Mouse (Mus musculus): ENCODE data around the gene Stx8.

The Stx8 gene

GRCm38 (mm10) chr11:68199801-68200423 lies 233.9 kb downstream of the Stx8 start:
- no peak for DNase-seq (ENCODE audit: low read depth, low spot score)

GRCm38 (mm10) chr11:68200500-68200899 lies 234.5 kb downstream of the Stx8 start:
- no peak for DNase-seq (ENCODE audit: low read depth, low spot score)

- no peak for DNase-seq (ENCODE audit: low read depth, low spot score)
These were observed 235.1 kb downstream of the Stx8 start for GRCm38 (mm10) chr11:68201063-68201462.

- DNase-seq (ENCODE audit: low read depth, low spot score) = no peak
These were observed 235.9 kb downstream of the Stx8 start for GRCm38 (mm10) chr11:68201811-68202459.

GRCm38 (mm10) chr11:68202561-68202960 lies 236.6 kb downstream of the Stx8 start:
- no peak for DNase-seq (ENCODE audit: low read depth, low spot score)

- no peak for DNase-seq (ENCODE audit: low read depth, low spot score)
These were observed 237.8 kb downstream of the Stx8 start for GRCm38 (mm10) chr11:68203658-68204315.

- DNase-seq (ENCODE audit: low read depth, low spot score) = no peak
These were observed 238.4 kb downstream of the Stx8 start for GRCm38 (mm10) chr11:68204407-68204806.

GRCm38 (mm10) chr11:68205572-68206229 lies 239.7 kb downstream of the Stx8 start:
- DNase-seq (ENCODE audit: low read depth, low spot score) = no peak

GRCm38 (mm10) chr11:68208023-68208422 lies 242.0 kb downstream of the Stx8 start:
- no peak for DNase-seq (ENCODE audit: low read depth, low spot score)

- DNase-seq (ENCODE audit: low read depth, low spot score) = no peak
These were observed 242.6 kb downstream of the Stx8 start for GRCm38 (mm10) chr11:68208582-68208981.

GRCm38 (mm10) chr11:68209506-68209905 lies 243.5 kb downstream of the Stx8 start:
- no peak for DNase-seq (ENCODE audit: low read depth, low spot score)

- no peak for DNase-seq (ENCODE audit: low read depth, low spot score)
These were observed 244.7 kb downstream of the Stx8 start for GRCm38 (mm10) chr11:68210714-68211113.

GRCm38 (mm10) chr11:68211924-68212578 lies 246.1 kb downstream of the Stx8 start:
- no peak for DNase-seq (ENCODE audit: low read depth, low spot score)

- no peak for DNase-seq (ENCODE audit: low read depth, low spot score)
These were observed 247.9 kb downstream of the Stx8 start for GRCm38 (mm10) chr11:68213896-68214295.

GRCm38 (mm10) chr11:68214496-68215205 lies 248.7 kb downstream of the Stx8 start:
- no peak for DNase-seq (ENCODE audit: low read depth, low spot score)

GRCm38 (mm10) chr11:68215206-68215912 lies 249.4 kb downstream of the Stx8 start:
- no peak for DNase-seq (ENCODE audit: low read depth, low spot score)

GRCm38 (mm10) chr11:68216041-68216440 lies 250.0 kb downstream of the Stx8 start:
- no peak for DNase-seq (ENCODE audit: low read depth, low spot score)

- DNase-seq (ENCODE audit: low read depth, low spot score) = no peak
These were observed 254.7 kb downstream of the Stx8 start for GRCm38 (mm10) chr11:68220733-68221132.

- DNase-seq (ENCODE audit: low read depth, low spot score) = no peak
These were observed 256.2 kb downstream of the Stx8 start for GRCm38 (mm10) chr11:68222209-68222608.

- DNase-seq (ENCODE audit: low read depth, low spot score) = no peak
These were observed 257.1 kb downstream of the Stx8 start for GRCm38 (mm10) chr11:68223143-68223542.

- DNase-seq (ENCODE audit: low read depth, low spot score) = no peak
These were observed 260.7 kb downstream of the Stx8 start for GRCm38 (mm10) chr11:68226654-68227057.

Data from telencephalon, adult 2 months (tissue).